Mouse (Mus musculus) liver, adult 2 months (tissue): ENCODE results near the gene Dapk3.

Source experiments
- CTCF ChIP-seq: fragments of 200-500 bp; IDR thresholded peaks from 2 replicates; pipeline ENCODE4 v1.5.1; 2011; ENCODE audit warnings: low read depth, low read length, control low read depth
- POLR2A ChIP-seq: fragments of 200-500 bp; IDR thresholded peaks from 2 replicates; pipeline ENCODE4 v1.6.1; 2011; ENCODE audit warnings: low read length, control low read depth; ENCODE audit not compliant: insufficient read depth; ENCODE audit errors: extremely low read depth

- no peak for TF ChIP-seq POLR2A
- TF ChIP-seq CTCF, result no peak
These were observed 59.2 kb downstream of the Dapk3 start for GRCm38 (mm10) chr10:81242021-81242420.
